Mouse (Mus musculus) heart, postnatal 4 days (tissue): ENCODE results near the gene Camkmt. TPM values are rescaled to one million over a fixed set of nuclear protein-coding genes. Genes with fewer than 3 reads are reported as not detected.

ENCODE experiments used
- DNase-seq: peaks from one replicate; pipeline ENCODE4 v3.0.0; 2021
- total RNA-seq, 2 experiments: library from RNA; stranded (reverse); gene quantifications; 2 replicates each; pipeline ENCODE4 v1.2.3; 2021

Gene Camkmt
- total RNA-seq, 2 experiments from 2014 or later = 4.1 to 5.3 TPM

DNA sequence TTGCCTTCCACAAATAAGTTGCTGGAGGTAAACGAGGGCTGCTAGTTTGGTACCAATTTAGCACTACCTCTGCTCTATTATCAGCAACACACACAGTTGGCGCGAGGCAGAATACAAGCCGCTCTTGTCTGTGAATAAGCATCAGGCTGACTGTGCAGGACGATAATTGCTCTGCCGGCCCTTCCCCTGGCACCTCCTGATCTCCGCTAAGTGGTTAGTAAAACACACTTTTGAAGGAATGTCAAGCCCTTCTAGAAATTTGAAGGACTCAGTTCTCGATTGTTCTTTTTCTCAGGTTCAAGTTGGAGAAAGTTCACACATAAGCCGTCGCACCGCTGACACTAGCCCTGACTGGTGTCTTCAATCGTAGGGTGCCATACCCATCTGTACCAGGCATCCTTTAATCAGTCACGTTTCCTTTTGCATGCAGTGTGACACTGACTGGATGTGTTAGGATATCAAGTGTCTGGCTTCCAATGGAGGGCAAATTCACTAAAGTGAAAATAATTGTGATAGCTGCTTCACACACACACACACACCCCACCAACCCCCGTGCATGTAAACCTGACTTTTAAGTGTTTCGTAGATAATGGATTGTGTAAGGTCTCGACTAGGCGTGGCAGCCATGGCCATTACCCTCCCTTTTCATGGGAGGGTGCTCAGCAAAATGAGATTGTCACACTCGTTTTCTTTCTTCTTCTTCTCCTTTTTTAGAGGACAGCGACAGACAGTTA, 283.9 kb downstream of the Camkmt start:
- no peak for DNase-seq

DNA sequence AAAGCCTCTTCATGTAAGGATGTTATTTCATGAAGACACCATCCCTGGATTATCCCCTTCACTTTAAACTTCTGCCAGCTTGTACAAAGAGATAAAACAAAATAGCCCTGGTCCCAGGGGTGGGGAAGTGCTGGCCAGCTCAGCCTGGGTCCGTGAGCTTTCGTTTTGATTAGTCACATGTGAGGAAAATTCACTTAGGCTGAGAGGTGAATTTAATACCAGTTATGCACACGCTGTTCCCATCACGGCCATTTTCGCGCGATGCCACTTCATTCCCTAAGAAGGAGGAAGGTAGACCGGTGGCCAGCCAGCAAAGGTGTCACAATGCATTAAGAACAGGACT, 284.5 kb downstream of the Camkmt start:
- DNase-seq = no peak

GRCm38 (mm10) chr17:85375523-85375922, 285.2 kb downstream of the Camkmt start:
- DNase-seq = no peak

DNA sequence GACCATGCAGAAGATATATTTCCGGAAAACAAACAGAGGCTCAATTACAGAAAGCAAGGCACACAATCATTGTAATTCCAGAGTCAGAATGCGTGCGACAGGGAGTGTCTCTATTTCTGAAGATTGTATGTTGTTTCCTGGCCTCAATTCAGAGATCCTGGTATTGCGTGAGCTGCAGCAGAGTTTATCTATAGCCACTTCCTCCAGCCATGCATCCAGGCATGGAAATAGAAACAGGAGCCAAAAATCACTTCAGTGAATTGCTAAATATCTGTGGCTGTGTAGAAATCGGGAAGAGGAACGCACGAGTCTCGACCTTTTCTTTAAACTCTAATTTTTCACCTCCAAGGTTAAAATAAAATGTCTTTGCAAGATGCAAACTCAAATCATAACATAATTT, 287.1 kb downstream of the Camkmt start:
- DNase-seq = no peak

- DNase-seq = no peak
Observed at GRCm38 (mm10) chr17:85379101-85379500, 288.7 kb downstream of the Camkmt start.

- DNase-seq = no peak
Observed at GRCm38 (mm10) chr17:85381578-85382223, 291.3 kb downstream of the Camkmt start.

GRCm38 (mm10) chr17:85382344-85382743, 292.0 kb downstream of the Camkmt start:
- no peak for DNase-seq

- DNase-seq = no peak
Observed at GRCm38 (mm10) chr17:85382906-85383305, 292.6 kb downstream of the Camkmt start.

- no peak for DNase-seq
Observed at GRCm38 (mm10) chr17:85393091-85393890, 302.9 kb downstream of the Camkmt start.

DNA sequence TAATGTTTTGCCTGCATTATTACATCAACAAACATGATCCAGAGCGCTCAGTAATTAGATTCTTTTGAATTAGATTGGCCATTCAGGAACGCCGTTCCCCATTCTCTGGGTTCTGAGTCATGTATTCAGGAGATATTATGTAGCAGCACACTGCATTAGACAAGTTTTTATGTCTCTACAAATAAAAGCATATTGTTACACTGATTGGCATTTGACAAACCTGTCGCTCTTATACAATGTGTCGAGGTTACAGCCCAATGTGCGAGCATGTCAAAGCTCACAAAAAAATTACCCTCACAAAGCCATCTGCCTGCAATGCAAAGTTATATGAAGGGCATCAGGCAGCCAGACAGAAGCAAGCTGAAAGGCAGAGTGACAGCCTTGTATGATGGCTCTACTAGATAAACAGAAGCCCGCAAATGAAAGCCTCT, 303.6 kb downstream of the Camkmt start:
- no peak for DNase-seq

DNA sequence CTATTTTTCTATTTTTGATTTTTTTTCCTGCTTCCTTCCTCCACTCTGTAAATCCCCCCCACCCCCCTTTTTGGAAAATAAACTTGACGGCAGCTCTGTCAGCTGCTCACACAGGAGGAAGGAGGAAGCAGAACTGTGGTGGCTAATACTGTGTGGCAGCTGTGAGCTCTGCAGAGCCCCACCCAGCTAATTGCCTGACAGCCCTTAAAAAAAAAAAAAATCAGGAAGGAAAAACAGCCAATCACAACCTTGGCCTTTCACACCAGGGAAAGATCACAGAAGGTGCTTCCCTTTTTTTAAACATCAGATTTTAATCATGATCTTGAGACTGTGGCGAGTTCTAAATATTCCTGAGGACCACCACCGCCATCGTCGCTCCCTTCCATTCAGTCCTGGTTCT, 305.1 kb downstream of the Camkmt start:
- DNase-seq = no peak

GRCm38 (mm10) chr17:85400751-85401150, 310.4 kb downstream of the Camkmt start:
- no peak for DNase-seq

- no peak for DNase-seq
Observed at GRCm38 (mm10) chr17:85405161-85405560, 314.8 kb downstream of the Camkmt start.

DNA sequence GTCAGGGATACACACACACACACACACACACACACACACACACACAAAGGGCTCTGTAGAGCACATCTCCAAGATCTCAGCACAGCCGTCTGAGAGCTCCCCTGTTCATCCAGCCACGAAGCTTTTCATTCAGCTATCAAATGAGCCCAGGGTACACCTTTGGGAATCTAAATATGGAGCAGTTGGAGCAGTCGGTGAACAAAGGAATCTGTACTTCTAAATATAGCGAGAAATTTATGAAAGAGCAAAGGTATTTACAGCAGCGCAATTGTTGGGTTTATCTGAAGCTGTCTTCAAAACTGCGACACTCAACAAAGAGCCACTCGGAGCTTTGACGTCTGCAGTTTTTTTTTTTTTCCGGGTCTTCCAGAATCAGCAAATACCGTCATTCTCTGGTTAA, 315.8 kb downstream of the Camkmt start:
- DNase-seq = no peak

DNA sequence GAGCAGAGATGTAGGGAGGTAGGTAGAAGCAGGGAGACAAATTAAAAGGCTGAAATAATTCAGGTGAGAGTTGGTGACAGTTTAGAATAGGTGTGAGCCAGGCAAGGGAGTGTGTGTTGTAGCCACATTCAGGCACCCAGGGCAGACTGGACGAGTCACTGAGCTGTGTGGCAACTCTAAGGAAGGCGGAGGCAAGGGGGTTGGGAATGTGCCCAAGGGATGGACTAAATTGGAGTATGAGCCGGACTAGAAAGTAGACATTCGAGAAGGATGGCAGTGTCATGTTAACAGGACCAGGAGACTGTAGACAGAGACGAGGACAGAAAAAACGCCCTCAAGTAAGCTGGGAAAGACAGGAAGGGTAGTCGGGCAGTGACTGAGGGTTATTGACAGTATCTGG, 338.5 kb downstream of the Camkmt start:
- DNase-seq = no peak

GRCm38 (mm10) chr17:85432923-85433322, 342.6 kb downstream of the Camkmt start:
- DNase-seq = no peak

DNA sequence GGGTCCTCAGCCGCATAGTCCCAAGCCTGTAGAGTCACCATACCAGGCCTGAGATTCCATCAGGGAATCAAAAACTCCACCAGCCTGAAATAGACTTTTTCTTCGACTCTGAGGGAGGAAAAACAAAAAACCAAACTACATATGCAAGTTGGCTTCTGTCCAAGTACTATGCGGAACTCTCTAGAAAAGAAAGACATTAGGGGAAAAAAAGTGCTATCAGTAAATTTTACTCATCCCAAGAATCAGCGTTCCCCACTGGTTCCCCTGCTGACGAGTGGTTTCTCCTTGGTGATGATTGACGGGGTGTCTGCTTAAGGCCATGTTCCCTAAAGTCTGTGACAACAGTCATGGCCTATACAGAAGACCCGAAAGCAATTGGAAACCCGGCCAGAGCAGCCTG, 352.7 kb downstream of the Camkmt start:
- DNase-seq = no peak

GRCm38 (mm10) chr17:85454419-85454983, 364.1 kb downstream of the Camkmt start:
- DNase-seq = peak; percentile 17

DNA sequence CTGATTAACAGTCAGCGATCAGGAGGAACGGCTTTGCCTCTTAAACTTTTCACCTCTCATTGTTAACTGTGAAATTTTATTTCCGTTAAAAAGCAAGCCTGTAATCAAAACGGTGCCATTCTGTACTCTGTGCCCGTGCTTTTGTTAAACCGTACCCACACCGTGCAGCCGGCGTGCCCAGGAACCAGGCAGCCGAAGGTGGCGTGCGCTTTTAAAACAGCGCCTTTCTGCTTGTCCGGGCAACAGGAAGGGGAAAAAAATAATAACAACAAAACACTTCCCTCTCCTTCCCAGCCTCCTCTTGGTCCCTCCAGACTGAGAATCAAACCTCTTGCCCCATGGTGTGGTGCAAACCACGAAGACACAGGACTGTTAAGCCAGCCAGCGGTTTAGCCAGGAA, 364.7 kb downstream of the Camkmt start:
- DNase-seq = peak; percentile 12

DNA sequence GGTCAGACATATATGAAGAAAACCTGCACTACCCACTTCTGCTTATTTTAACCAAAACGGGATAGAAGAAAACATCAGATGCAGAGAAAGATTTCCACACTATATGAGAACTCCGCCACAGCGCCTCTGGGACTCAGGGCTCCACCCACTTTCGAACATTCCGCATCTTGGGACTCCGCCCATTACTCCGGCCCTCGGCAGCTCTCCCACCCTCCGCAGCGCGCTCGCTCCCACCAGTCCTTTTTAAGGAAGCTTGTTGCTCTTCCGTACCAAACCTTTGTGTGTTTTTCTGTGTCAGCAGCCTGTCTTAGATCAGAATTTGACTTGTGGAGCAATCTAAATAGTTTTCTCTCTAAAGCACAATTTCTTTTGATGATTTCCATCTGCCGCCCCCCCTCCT, 367.7 kb downstream of the Camkmt start:
- peak; percentile 15 for DNase-seq

DNA sequence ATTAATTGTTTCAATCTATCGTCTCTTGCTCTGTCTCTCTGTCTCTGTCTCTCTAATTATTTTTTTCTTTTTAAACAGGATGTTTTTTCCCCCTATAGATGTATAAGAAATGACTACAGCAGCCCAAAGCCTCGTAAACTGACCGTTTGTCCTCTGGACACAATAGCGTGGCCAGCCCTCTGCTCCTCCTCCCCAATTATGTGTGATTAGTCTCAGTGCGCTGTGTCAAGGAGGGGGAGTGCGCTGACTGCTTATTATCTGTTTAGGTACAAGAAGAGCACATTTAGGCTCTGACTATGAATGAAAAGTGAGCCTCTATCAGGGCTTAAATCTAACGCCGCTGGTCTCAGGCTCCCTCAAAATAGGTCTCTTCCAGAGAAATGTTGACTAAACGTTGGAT, 368.2 kb downstream of the Camkmt start:
- DNase-seq = no peak

GRCm38 (mm10) chr17:85461577-85461976, 371.2 kb downstream of the Camkmt start:
- DNase-seq = no peak
